In genomic region chr1:77472566-77472965, GRCm38 (mm10) we compare ENCODE assay signal across 18 mouse cellular contexts.
"Had no signal": no experiment of that assay in that cellular context is flagged by ENCODE, and none has a peak within 500 bp of the region (broad histone marks: within the 10 kb centered on the region; RNA-seq: fewer than 3 reads in every experiment).

No protein-coding gene starts in this region.

- H3K27ac ChIP-seq: midbrain, embryonic 10.5 days; midbrain, embryonic 12.5 days; neural tube, embryonic 13.5 days; neural tube, embryonic 15.5 days had no signal

- H3K36me3 ChIP-seq: midbrain, embryonic 10.5 days; midbrain, embryonic 12.5 days; neural tube, embryonic 13.5 days; neural tube, embryonic 15.5 days had no signal

- H3K9ac ChIP-seq: lung, embryonic 14.5 days; midbrain, embryonic 12.5 days; neural tube, embryonic 13.5 days; neural tube, embryonic 15.5 days had no signal

- H3K9me3 ChIP-seq: midbrain, embryonic 10.5 days; midbrain, embryonic 12.5 days; neural tube, embryonic 13.5 days; neural tube, embryonic 15.5 days had no signal

- H3K27me3 ChIP-seq: midbrain, embryonic 12.5 days; neural tube, embryonic 13.5 days; neural tube, embryonic 15.5 days had no signal

- DNase-seq: lung, adult 18-20 months; lung, embryonic 14.5 days; lung, postnatal 10 days; lung, postnatal 4 days; midbrain, embryonic 14.5 days; retina, postnatal 1 day; right cerebral cortex, adult 18-20 months; right cerebral cortex, postnatal 25 days; right cerebral cortex, postnatal 4 days; spleen, adult 18-20 months; thymus, adult 18-20 months; thymus, postnatal 14 days; thymus, postnatal 36 days had no signal

- H3K4me3 ChIP-seq: midbrain, embryonic 10.5 days; midbrain, embryonic 12.5 days; myocyte; neural tube, embryonic 13.5 days; neural tube, embryonic 15.5 days had no signal
